Mouse (Mus musculus) C2C12 (cell line): Measurements from ENCODE around the gene Gsg1l.

Experiments
- CEBPB ChIP-seq: IDR thresholded peaks from one replicate; pipeline ENCODE4 v1.6.1; 2011; ENCODE audit warnings: low read depth, mild to moderate bottlenecking, control low read depth, moderate library complexity
- CTCF ChIP-seq: IDR thresholded peaks from one replicate; pipeline ENCODE4 v1.5.1; 2011; ENCODE audit not compliant: control insufficient read depth, insufficient read depth, insufficient read length
- MAX ChIP-seq: IDR thresholded peaks from one replicate; pipeline ENCODE4 v1.6.1; 2011; ENCODE audit warnings: mild to moderate bottlenecking, control low read depth
- MYOD1 ChIP-seq: IDR thresholded peaks from one replicate; pipeline ENCODE4 v1.6.1; 2011; ENCODE audit warnings: low read depth; ENCODE audit not compliant: control insufficient read depth, insufficient read length
- MYOG ChIP-seq: IDR thresholded peaks from one replicate; pipeline ENCODE4 v1.6.1; 2011; ENCODE audit not compliant: control insufficient read depth, insufficient read length; ENCODE audit errors: extremely low read depth
- USF1 ChIP-seq: IDR thresholded peaks from one replicate; pipeline ENCODE4 v1.6.1; 2011; ENCODE audit warnings: low read depth, mild to moderate bottlenecking, control low read depth, moderate library complexity

- no peak for TF ChIP-seq CTCF
- no peak for TF ChIP-seq MYOG
- TF ChIP-seq USF1: no peak
- no peak for TF ChIP-seq MAX
- TF ChIP-seq MYOD1: no peak
- no peak for TF ChIP-seq CEBPB
Observed at GRCm38 (mm10) chr7:125931602-125932001, 150.6 kb downstream of the Gsg1l start.
